Mouse (Mus musculus) small intestine, adult 2 months (tissue): ENCODE results near the gene Bicral. TPM values are rescaled to one million over a fixed set of nuclear protein-coding genes. Genes with fewer than 3 reads are reported as not detected.
A peak's percentile ranks its signal among the peaks of the same experiment; 100 is the strongest.
"Not testable (repeated sequence)": the region's sequence is repeated elsewhere in the genome, so short reads cannot be mapped to it uniquely, and the experiment has no call there.

Experiments used
- H3K27ac ChIP-seq: fragments of 200-500 bp; 2 replicates; pipeline ENCODE4 v1.5.1; 2012; ENCODE audit warnings: low read depth, low read length, control low read depth, inconsistent platforms; ENCODE audit not compliant: insufficient read depth
- H3K27me3 ChIP-seq: fragments of 200-500 bp; 2 replicates; pipeline ENCODE4 v1.6.1; 2012; ENCODE audit warnings: mild to moderate bottlenecking, moderate library complexity, low read length, inconsistent platforms; ENCODE audit not compliant: control insufficient read depth, insufficient read depth
- H3K36me3 ChIP-seq: fragments of 200-500 bp; 2 replicates; pipeline ENCODE4 v1.6.1; 2012; ENCODE audit warnings: mild to moderate bottlenecking, low read length, control low read depth, inconsistent platforms; ENCODE audit not compliant: control insufficient read depth, insufficient read depth
- H3K4me1 ChIP-seq: fragments of 200-500 bp; 2 replicates; pipeline ENCODE4 v1.6.1; 2012; ENCODE audit warnings: low read length, inconsistent platforms, mixed read lengths; ENCODE audit not compliant: control insufficient read depth, insufficient read depth, insufficient read length
- H3K4me3 ChIP-seq: fragments of 200-500 bp; 2 replicates; pipeline ENCODE4 v1.5.1; 2012; ENCODE audit warnings: low read depth, mild to moderate bottlenecking, control low read depth, inconsistent platforms, low read length, moderate library complexity
- CTCF ChIP-seq: fragments of 200-500 bp; IDR thresholded peaks from 2 replicates; pipeline ENCODE4 v1.5.1; 2012; ENCODE audit warnings: low read depth, mild to moderate bottlenecking, control low read depth, inconsistent platforms, low read length, moderate library complexity, mixed read lengths; ENCODE audit not compliant: insufficient replicate concordance, insufficient read length; ENCODE audit errors: extremely low read depth
- POLR2A ChIP-seq: fragments of 200-500 bp; IDR thresholded peaks from 2 replicates; pipeline ENCODE4 v1.6.1; 2012; ENCODE audit warnings: low read depth, mild to moderate bottlenecking, control low read depth, inconsistent platforms, low read length, moderate library complexity
- WGBS: fragments of 180-500 bp; shearing (Covaris S2); methylation state at CpG from one replicate; pipeline ENCODE4 v1.1.7; 2018; 5-methylcytosine and 5-hydroxymethylcytosine counted together
- polyA plus RNA-seq: library from polyadenylated mRNA; depleted of rRNA; stranded (reverse); fragments of >200 nt; gene quantifications from 2 replicates; pipeline ENCODE4 v1.2.3, GENCODE M21; 2012

Gene Bicral
- polyA plus RNA-seq, 1 experiment, result 7.1 TPM

- H3K4me3 ChIP-seq, result no peak overlapping the region
These were observed 4.2 kb downstream of the Bicral start for GRCm38 (mm10) chr17:46854096-46854495.

GRCm38 (mm10) chr17:46853281-46853680 lies 5.0 kb downstream of the Bicral start:
- Histone ChIP-seq H3K4me1 (peaks cover 15% of the 10 kb centered on the region), H3K4me3 (no peak overlapping the region), H3K36me3 (no peaks in the 10 kb centered on the region), H3K27me3 (no peaks in the 10 kb centered on the region), H3K27ac (peak overlapping the region; percentile 29; the same call in 1 of the 2 replicates)
- 34% methylated on average over 6 of the region's 6 CpGs for WGBS
- TF ChIP-seq POLR2A (no peak), CTCF (no peak)

More at GRCm38 (mm10) chr17:46854096-46854495, 4.2 kb downstream of the Bicral start:
- H3K36me3 ChIP-seq, result no peaks in the 10 kb centered on the region
- peaks cover 15% of the 10 kb centered on the region for H3K4me1 ChIP-seq
- 84% methylated on average over 7 of the region's 7 CpGs for WGBS
- no peak overlapping the region for H3K27ac ChIP-seq
- H3K27me3 ChIP-seq, result no peaks in the 10 kb centered on the region
- no peak for TF ChIP-seq POLR2A
- TF ChIP-seq CTCF, result no peak

GRCm38 (mm10) chr17:46852725-46853124 lies 5.6 kb downstream of the Bicral start:
- no peak for TF ChIP-seq POLR2A
- TF ChIP-seq CTCF, result no peak

GRCm38 (mm10) chr17:46847206-46847605 lies 11.1 kb downstream of the Bicral start:
- H3K4me3 ChIP-seq, result no peak overlapping the region
- no peaks in the 10 kb centered on the region for H3K36me3 ChIP-seq
- no peaks in the 10 kb centered on the region for H3K27me3 ChIP-seq
- no peaks in the 10 kb centered on the region for H3K4me1 ChIP-seq
- WGBS, result 90% methylated on average over 7 of the region's 7 CpGs
- TF ChIP-seq POLR2A (no peak), CTCF (no peak)
- H3K27ac ChIP-seq, result no peak overlapping the region

More at GRCm38 (mm10) chr17:46852725-46853124, 5.6 kb downstream of the Bicral start:
- Histone ChIP-seq H3K36me3 (no peaks in the 10 kb centered on the region), H3K4me1 (peaks cover 15% of the 10 kb centered on the region), H3K4me3 (no peak overlapping the region), H3K27ac (no peak overlapping the region), H3K27me3 (no peaks in the 10 kb centered on the region)
- 13% methylated on average over 6 of the region's 6 CpGs for WGBS

- not testable (repeated sequence) for H3K27ac ChIP-seq, H3K4me1 ChIP-seq, H3K27me3 ChIP-seq, H3K36me3 ChIP-seq, H3K4me3 ChIP-seq
- WGBS, result 96% methylated on average over 18 of the region's 18 CpGs
These were observed 11.7 kb downstream of the Bicral start for GRCm38 (mm10) chr17:46846573-46846972.

GRCm38 (mm10) chr17:46845262-46845661 lies 13.0 kb downstream of the Bicral start:
- H3K4me3 ChIP-seq, result no peak overlapping the region
- peaks cover 4% of the 10 kb centered on the region; the same call in 1 of the 2 replicates for H3K36me3 ChIP-seq
- no peak overlapping the region for H3K27ac ChIP-seq
- 86% methylated on average over 12 of the region's 12 CpGs for WGBS
- no peaks in the 10 kb centered on the region for H3K27me3 ChIP-seq
- TF ChIP-seq CTCF (no peak), POLR2A (no peak)
- no peaks in the 10 kb centered on the region for H3K4me1 ChIP-seq

DNA sequence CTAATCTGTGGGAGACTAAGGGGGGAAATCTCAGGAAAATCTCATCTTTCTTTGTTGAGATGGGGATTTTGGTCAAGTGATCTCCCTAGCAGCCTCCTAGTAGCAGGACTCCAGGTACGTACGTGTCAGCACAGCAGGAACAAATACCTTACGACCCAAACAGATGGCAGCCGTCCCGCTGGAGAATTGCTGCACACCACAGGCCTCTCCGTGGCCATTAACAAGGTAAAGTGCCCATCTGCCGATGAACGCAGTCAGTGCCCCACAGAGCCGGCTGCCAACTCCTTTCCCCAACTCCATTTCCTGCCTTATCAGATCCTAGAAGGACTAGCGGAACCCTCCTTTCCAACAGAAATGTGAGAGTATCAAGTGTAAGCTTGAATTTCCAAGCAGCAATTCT lies 13.5 kb downstream of the Bicral start:
- TF ChIP-seq CTCF (no peak), POLR2A (no peak)
- H3K4me3 ChIP-seq, result no peak overlapping the region
- peaks cover 4% of the 10 kb centered on the region; the same call in 1 of the 2 replicates for H3K36me3 ChIP-seq
- 83% methylated on average over 10 of the region's 10 CpGs for WGBS
- no peaks in the 10 kb centered on the region for H3K27me3 ChIP-seq
- no peak overlapping the region for H3K27ac ChIP-seq
- H3K4me1 ChIP-seq, result no peaks in the 10 kb centered on the region

- H3K4me1 ChIP-seq, result no peaks in the 10 kb centered on the region
- TF ChIP-seq CTCF, result no peak
- no peak for TF ChIP-seq POLR2A
- H3K27me3 ChIP-seq, result no peaks in the 10 kb centered on the region
- H3K36me3 ChIP-seq, result peaks cover 4% of the 10 kb centered on the region; the same call in 1 of the 2 replicates
- WGBS, result 71% methylated on average over 7 of the region's 7 CpGs
- H3K4me3 ChIP-seq, result no peak overlapping the region
- no peak overlapping the region for H3K27ac ChIP-seq
These were observed 14.6 kb downstream of the Bicral start for GRCm38 (mm10) chr17:46843716-46844115.
